Mouse (Mus musculus) G1E (cell line): Measurements from ENCODE around the gene Hepacam. TPM values are rescaled to one million over a fixed set of nuclear protein-coding genes. Genes with fewer than 3 reads are reported as not detected.

Source experiments
- ATAC-seq: 2 replicates; pipeline ENCODE4 v1.8.0; 2016; ENCODE audit warnings: mild to moderate bottlenecking; ENCODE audit not compliant: insufficient number of reproducible peaks, poor library complexity, low FRiP score, severe bottlenecking; ENCODE audit errors: extremely low read depth
- DNase-seq: peaks from one replicate; pipeline ENCODE4 v3.0.0; 2012; ENCODE audit warnings: low spot score
- H3K27me3 ChIP-seq: 2 replicates; pipeline ENCODE4 v1.6.1; 2012; ENCODE audit warnings: mild to moderate bottlenecking, low read length, inconsistent platforms; ENCODE audit not compliant: insufficient read depth
- H3K36me3 ChIP-seq: replicated peaks from 2 replicates; pipeline ENCODE3; 2012; ENCODE audit warnings: mild to moderate bottlenecking, inconsistent platforms
- H3K4me1 ChIP-seq: 2 replicates; pipeline ENCODE4 v1.6.1; 2012; ENCODE audit warnings: low read depth, low read length, inconsistent platforms, mixed read lengths; ENCODE audit not compliant: insufficient read depth
- H3K4me3 ChIP-seq: 2 replicates; pipeline ENCODE4 v1.5.1; 2012; ENCODE audit warnings: low read depth, mild to moderate bottlenecking, inconsistent platforms, low read length, moderate library complexity, mixed read lengths
- H3K9me3 ChIP-seq: replicated peaks from 2 replicates; pipeline ENCODE4 v1.6.1; 2012; ENCODE audit warnings: inconsistent platforms
- CTCF ChIP-seq: IDR thresholded peaks from 2 replicates; pipeline ENCODE4 v1.5.1; 2012; ENCODE audit warnings: low read depth, low read length, inconsistent platforms, mixed read lengths
- GATA1 ChIP-seq: IDR thresholded peaks from 2 replicates; pipeline ENCODE4 v1.6.1; 2012; ENCODE audit warnings: borderline replicate concordance, low read length, inconsistent platforms, mixed read lengths
- GATA2 ChIP-seq: IDR thresholded peaks from 2 replicates; pipeline ENCODE4 v1.6.1; 2012; ENCODE audit warnings: low read depth, low read length, inconsistent platforms, borderline replicate concordance
- POLR2AphosphoS5 ChIP-seq: IDR thresholded peaks from 2 replicates; pipeline ENCODE4 v1.6.1; 2012; ENCODE audit warnings: low read depth, low read length, inconsistent platforms; ENCODE audit not compliant: insufficient replicate concordance
- TAL1 ChIP-seq: conservative IDR thresholded peaks from 2 replicates; pipeline ENCODE4 v1.6.1; 2012; ENCODE audit warnings: low read depth, low read length, inconsistent platforms, mixed read lengths
- polyA plus RNA-seq: library from polyadenylated mRNA; stranded (reverse); fragments of >175 nt; gene quantifications from 2 replicates; pipeline ENCODE4 v1.2.3, GENCODE M21; 2012
- total RNA-seq, 2 experiments: library from RNA; stranded (forward) in 1 of 2; stranded (reverse) in 1 of 2; fragments of 200-1000 nt in 1 of 2; fragments of >200 nt in 1 of 2; fragmentation: Nextera tagmentation in 1 of 2; gene quantifications; 2 replicates each; pipeline ENCODE4 v1.2.3; 2014 to 2017

Gene Hepacam
- total and polyA plus RNA-seq, 3 experiments = not detected

DNA sequence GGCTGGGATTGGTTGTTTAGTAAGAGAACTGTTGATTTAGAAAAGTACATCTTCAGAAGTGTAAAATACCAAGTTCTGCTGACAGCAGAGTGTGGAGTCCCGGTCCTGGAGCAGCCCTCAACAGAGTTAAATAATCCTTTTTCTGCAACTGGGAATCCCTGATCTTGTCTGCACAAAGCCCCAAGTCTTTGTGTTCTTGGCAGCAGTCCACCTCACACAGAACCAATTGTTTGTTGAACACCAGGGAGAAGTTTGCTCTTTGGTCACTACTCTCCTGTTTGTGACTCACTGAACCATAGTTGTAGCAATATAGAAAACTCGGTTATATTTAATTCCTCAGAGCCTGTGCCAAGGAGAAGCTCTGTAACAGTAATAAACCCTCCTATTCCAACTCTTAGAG, 15.9 kb upstream of the Hepacam start:
- H3K27me3 ChIP-seq = no peaks in the 10 kb centered on the region
- DNase-seq (no peak), ATAC-seq (no peak)
- TF ChIP-seq POLR2AphosphoS5 (no peak), CTCF (no peak), TAL1 (no peak), GATA2 (no peak), GATA1 (no peak)
- H3K9me3 ChIP-seq = no peaks in the 10 kb centered on the region
- H3K4me3 ChIP-seq = no peak overlapping the region
- peaks cover 6% of the 10 kb centered on the region; the same call in 1 of the 2 replicates for H3K4me1 ChIP-seq
- no peaks in the 10 kb centered on the region for H3K36me3 ChIP-seq

DNA sequence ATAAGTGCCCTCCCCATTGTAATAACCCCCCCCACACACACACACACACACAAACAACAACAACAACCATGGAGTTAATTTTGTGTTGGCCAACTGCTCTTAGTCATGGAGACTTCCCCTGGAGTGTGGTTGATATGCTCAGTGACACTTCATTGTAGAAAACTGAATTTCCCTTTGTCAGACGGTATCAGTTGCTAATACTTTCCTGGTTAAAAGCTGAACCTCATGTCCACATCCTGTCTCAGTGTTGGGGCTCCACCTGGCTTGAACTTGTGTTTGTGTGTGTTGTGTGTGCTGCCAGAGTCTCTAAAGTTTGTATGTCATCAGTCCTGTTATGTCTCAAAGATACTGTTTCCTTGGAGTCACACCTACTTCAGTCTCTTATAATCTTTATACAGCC, 12.7 kb upstream of the Hepacam start:
- H3K27me3 ChIP-seq = no peaks in the 10 kb centered on the region
- TF ChIP-seq CTCF (no peak), GATA2 (no peak), POLR2AphosphoS5 (no peak), GATA1 (no peak), TAL1 (no peak)
- no peak overlapping the region for H3K4me3 ChIP-seq
- H3K9me3 ChIP-seq = no peaks in the 10 kb centered on the region
- ATAC-seq (no peak), DNase-seq (no peak)
- H3K36me3 ChIP-seq = no peaks in the 10 kb centered on the region
- peaks cover 3% of the 10 kb centered on the region; the same call in 1 of the 2 replicates for H3K4me1 ChIP-seq

DNA sequence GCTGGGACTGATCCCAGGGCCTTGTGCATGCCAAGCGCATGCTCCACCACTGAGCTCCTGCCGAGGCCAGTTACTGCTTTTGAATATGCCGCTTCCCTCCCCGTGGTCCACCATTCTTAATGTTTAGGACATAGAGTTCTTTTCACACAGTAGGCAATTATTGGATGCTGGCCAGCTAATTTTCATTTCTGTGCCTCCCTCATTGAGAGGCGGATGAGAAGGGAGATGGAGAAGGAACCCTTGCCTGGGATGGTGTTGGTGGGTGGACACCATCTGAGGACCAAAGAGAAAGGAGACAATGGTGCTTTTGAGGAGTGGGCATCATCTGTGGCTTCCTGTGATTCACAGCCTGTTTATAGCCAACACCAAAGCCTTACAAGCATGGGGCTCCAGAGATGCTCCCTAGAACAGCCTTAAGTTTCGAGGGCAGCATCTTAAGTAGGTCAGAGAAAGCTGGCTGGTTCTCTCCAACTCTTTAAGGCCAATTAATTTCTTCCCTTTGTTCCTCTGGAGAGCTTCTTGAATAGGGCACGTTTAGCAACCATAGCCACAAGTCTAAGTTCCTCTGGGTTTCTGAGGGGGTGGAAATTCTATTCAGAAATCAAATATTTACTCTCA, 8.3 kb upstream of the Hepacam start:
- DNase-seq = no peak
- Histone ChIP-seq H3K4me1 (no peaks in the 10 kb centered on the region), H3K27me3 (peaks cover 3% of the 10 kb centered on the region; the same call in 1 of the 2 replicates), H3K4me3 (no peak overlapping the region), H3K36me3 (no peaks in the 10 kb centered on the region), H3K9me3 (no peaks in the 10 kb centered on the region)
- TF ChIP-seq POLR2AphosphoS5 (no peak), TAL1 (no peak), CTCF (no peak), GATA1 (no peak), GATA2 (no peak)
- ATAC-seq = no peak

DNA sequence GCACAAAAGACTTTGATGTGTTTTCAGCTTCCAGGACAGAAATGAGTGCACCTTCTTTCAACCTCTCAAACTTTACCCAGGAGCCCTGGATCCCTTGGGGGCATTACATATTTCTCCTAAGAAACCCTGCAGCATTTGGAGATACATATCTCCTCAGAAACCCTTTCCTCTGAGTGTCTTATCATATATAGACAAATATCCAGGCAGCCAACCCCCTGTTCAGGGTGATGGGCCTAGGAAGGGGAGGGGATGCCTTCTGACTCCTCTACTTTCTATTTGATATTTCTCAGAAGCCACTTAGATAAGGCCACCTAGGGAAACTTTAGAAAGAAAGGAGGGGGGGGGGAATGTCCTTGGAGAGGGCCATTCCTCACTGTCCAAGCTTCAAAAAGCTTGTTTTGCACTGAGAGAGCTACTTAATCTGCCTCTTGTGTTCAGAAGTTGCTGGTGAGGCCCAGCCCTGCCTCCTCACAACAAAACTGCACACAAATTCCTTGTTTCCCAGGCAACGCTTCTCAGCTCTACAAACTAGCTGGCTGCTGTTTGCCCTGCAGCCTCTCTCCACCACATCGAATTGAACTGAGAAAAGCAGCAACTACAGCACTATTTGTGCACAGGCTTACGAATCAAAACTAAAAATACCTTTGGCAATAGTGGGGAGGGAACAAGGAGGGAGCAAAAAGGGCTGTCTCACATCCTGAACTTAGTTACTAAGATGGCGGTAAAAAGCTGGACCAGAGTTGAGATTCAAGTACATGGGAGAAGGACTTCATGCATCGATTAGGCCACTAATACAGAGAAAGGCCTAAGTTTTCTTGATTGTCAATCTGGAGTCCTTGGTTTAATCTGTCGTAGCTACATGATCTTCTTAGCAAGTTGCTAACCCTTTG, 7.6 kb upstream of the Hepacam start:
- no peak overlapping the region for H3K4me3 ChIP-seq
- ATAC-seq (no peak), DNase-seq (no peak)
- no peaks in the 10 kb centered on the region for H3K36me3 ChIP-seq
- H3K27me3 ChIP-seq = peaks cover 3% of the 10 kb centered on the region; the same call in 1 of the 2 replicates
- H3K4me1 ChIP-seq = no peaks in the 10 kb centered on the region
- H3K9me3 ChIP-seq = no peaks in the 10 kb centered on the region
- TF ChIP-seq CTCF (no peak), GATA1 (no peak), POLR2AphosphoS5 (no peak), TAL1 (no peak), GATA2 (no peak)

DNA sequence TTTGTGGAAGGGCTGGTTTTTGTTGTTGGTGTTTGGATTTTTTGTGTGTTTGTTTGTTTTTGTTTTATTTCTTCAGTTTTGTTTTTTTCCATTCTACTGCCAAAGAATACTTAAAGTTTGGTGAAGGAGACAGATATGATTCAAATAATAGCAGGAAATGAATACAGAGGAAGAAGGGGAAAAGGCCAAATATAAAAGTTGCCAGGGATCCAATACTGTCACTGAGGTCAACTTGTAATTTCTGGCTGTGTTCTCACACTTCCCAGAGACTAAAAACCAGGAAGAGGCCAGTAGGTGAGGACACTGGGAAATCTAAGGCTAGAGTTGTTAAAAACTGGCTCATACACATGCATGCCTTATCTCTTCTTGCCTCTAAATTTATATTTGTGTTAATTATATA, 5.1 kb upstream of the Hepacam start:
- Histone ChIP-seq H3K36me3 (no peaks in the 10 kb centered on the region), H3K4me1 (no peaks in the 10 kb centered on the region), H3K9me3 (no peaks in the 10 kb centered on the region), H3K4me3 (no peak overlapping the region), H3K27me3 (peaks cover 4% of the 10 kb centered on the region)
- DNase-seq (no peak), ATAC-seq (no peak)
- TF ChIP-seq GATA1 (no peak), CTCF (no peak), GATA2 (no peak), TAL1 (no peak)

DNA sequence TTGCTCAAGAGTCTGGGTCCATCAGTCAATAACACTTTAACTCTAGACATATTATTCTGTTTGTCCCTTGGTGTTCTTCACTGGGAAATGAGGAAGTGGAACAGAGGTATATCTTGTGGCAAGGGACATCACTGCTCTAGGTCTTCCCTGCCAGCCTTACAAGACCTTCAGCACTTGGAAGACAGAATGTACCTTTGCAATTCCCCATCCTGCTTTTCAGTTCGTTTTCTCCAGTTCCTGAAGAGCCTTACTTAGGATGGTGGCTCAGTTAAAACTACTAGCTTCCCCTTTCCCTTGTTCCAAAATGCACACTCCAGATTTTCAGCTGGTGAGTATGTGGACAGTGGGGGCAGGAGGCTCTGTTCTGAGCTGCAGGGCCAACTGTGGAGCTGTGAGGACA, 4.3 kb upstream of the Hepacam start:
- no peak for ATAC-seq
- H3K4me3 ChIP-seq = no peak overlapping the region
- no peaks in the 10 kb centered on the region for H3K9me3 ChIP-seq
- peaks cover 4% of the 10 kb centered on the region for H3K27me3 ChIP-seq
- TF ChIP-seq TAL1 (no peak), GATA1 (no peak), GATA2 (no peak), POLR2AphosphoS5 (no peak), CTCF (no peak)
- no peak for DNase-seq
- H3K4me1 ChIP-seq = no peaks in the 10 kb centered on the region
- H3K36me3 ChIP-seq = no peaks in the 10 kb centered on the region
